ENCODE assay signal across 8 mouse cellular contexts in genomic region chr5:134490465-134490864, GRCm38 (mm10). TPM values are rescaled to one million over a fixed set of nuclear protein-coding genes. Genes with fewer than 3 reads are reported as not detected.
DNase-seq lines count a peak whose midpoint lies in the region; ATAC-seq and TF ChIP-seq lines count a peak whose summit lies in the region.

No protein-coding gene starts in this region.

- H3K36me3 ChIP-seq in midbrain, postnatal 0 days (ENCODE audit: insufficient read depth, low read length), result peaks cover 46% of the 10 kb centered on the region
- peaks cover 63% of the 10 kb centered on the region for H3K36me3 ChIP-seq in midbrain, embryonic 14.5 days (ENCODE audit: control insufficient read depth, insufficient read depth, low read length)

- no peak for ATAC-seq in midbrain, postnatal 0 days (ENCODE audit: low FRiP score)
- no peak for ATAC-seq in midbrain, embryonic 14.5 days (ENCODE audit: low FRiP score, low TSS enrichment)
- ATAC-seq in megakaryocyte progenitor cell, adult 5-6 weeks (replicated peaks; ENCODE audit: poor library complexity), result no peak

- H3K27me3 ChIP-seq in midbrain, postnatal 0 days (ENCODE audit: insufficient read depth, low read length), result no peaks in the 10 kb centered on the region
- no peaks in the 10 kb centered on the region for H3K27me3 ChIP-seq in midbrain, embryonic 14.5 days (ENCODE audit: control insufficient read depth, insufficient read depth, low read length)

- H3K4me3 ChIP-seq in midbrain, postnatal 0 days (ENCODE audit: low read depth, low read length), result no peak overlapping the region
- H3K4me3 ChIP-seq in midbrain, embryonic 14.5 days (replicated peaks; ENCODE audit: low read depth, low read length), result no peak overlapping the region

- peak; percentile 69 for TF ChIP-seq CTCF in midbrain, postnatal 0 days (IDR thresholded peaks at IDR 0.05)

- H3K4me2 ChIP-seq in midbrain, postnatal 0 days (ENCODE audit: low read depth, low read length, poor library complexity, severe bottlenecking), result no peak overlapping the region
- no peak overlapping the region for H3K4me2 ChIP-seq in midbrain, embryonic 14.5 days (ENCODE audit: low read length)

- no peaks in the 10 kb centered on the region for H3K4me1 ChIP-seq in midbrain, postnatal 0 days (ENCODE audit: insufficient read depth, low read length)
- no peaks in the 10 kb centered on the region for H3K4me1 ChIP-seq in midbrain, embryonic 14.5 days (ENCODE audit: control insufficient read depth, insufficient read depth, low read length)

- peak; percentile 89 for DNase-seq in heart, adult 11 months
- no peak for DNase-seq in heart, adult 8-10 months (ENCODE audit: low spot score)
- DNase-seq in midbrain, postnatal 0 days (ENCODE audit: low spot score), result no peak
- DNase-seq in midbrain, embryonic 14.5 days, result no peak
- peak; percentile 74 for DNase-seq in induced T-regulatory cell, adult 2 months (ENCODE audit: low read depth)
- peak; percentile 63 for DNase-seq in thymus, postnatal 14 days
- DNase-seq in gastrocnemius, adult 8-10 months (ENCODE audit: low spot score in 2 of 2), result no peak

- H3K9me3 ChIP-seq in midbrain, postnatal 0 days (ENCODE audit: low read length), result no peaks in the 10 kb centered on the region
- H3K9me3 ChIP-seq in midbrain, embryonic 14.5 days (ENCODE audit: control insufficient read depth, low read length), result no peaks in the 10 kb centered on the region

- 89% methylated on average over 12 of the region's 12 CpGs for WGBS in midbrain, postnatal 0 days
- 91% methylated on average over 12 of the region's 12 CpGs for WGBS in midbrain, embryonic 14.5 days

- H3K9ac ChIP-seq in midbrain, postnatal 0 days (replicated peaks; ENCODE audit: low read length, poor library complexity, severe bottlenecking), result no peak overlapping the region
- no peak overlapping the region for H3K9ac ChIP-seq in midbrain, embryonic 14.5 days (replicated peaks; ENCODE audit: low read length)

- no peak overlapping the region for H3K27ac ChIP-seq in midbrain, postnatal 0 days (ENCODE audit: low read depth, low read length)
- no peak overlapping the region for H3K27ac ChIP-seq in midbrain, embryonic 14.5 days (replicated peaks; ENCODE audit: low read depth, low read length)

RNA-seq across cellular contexts. Expression of gene Gtf2ird1, which starts 33.9 kb away (rescaled TPM):
- 10 to 100 TPM; 20.9 to 28.3 (median 24.5) TPM for total RNA-seq in heart, adult 8-10 months (2022)
- total RNA-seq in midbrain, postnatal 0 days (2014; rRNA removed), result 53.4 and 69.5 TPM in 2 replicates
- 50.9 and 54.3 TPM in 2 replicates for polyA plus RNA-seq in midbrain, postnatal 0 days (2015; fragmentation: Nextera tagmentation; extraction: Ambion mirVana)
- polyA plus RNA-seq in midbrain, embryonic 14.5 days (2014; fragmentation: Nextera tagmentation; extraction: Ambion mirVana), result 75.1 and 75.5 TPM in 2 replicates
- 10 to 100 TPM; 13.1 to 15.3 (median 14.8) TPM for total RNA-seq in gastrocnemius, adult 8-10 months (2022)
- total RNA-seq in megakaryocyte progenitor cell, adult 5-6 weeks (2015), result 21.9 and 28.4 TPM in 2 replicates
- 14.5 and 18.2 TPM in 2 replicates for total RNA-seq in megakaryocyte progenitor cell, adult 5-6 weeks (2017)

Comparison
In these comparisons a context has a peak if more than half of its experiments do, and no peak if none do; other contexts are left out.
1. DNase-seq: peak in heart, adult 11 months (single experiment), induced T-regulatory cell, adult 2 months (single experiment) and thymus, postnatal 14 days (single experiment); none in heart, adult 8-10 months (single experiment), midbrain, postnatal 0 days (single experiment), midbrain, embryonic 14.5 days (single experiment) and gastrocnemius, adult 8-10 months (0 of 2).